Mouse (Mus musculus): ENCODE measurements around the gene Lrfn3.

- TF ChIP-seq CTCF (IDR thresholded peaks at IDR 0.05; ENCODE audit: insufficient read depth, low read length) (no peak), POLR2A (IDR thresholded peaks at IDR 0.05; ENCODE audit: borderline replicate concordance, extremely low read depth, low read depth, low read length) (no peak)
Measured at GRCm38 (mm10) chr7:30335688-30336087, 26.9 kb downstream of the Lrfn3 start.

Measured in lung, adult 2 months (tissue).